Mouse (Mus musculus): ENCODE data around the gene Micall1. TPM values are rescaled to one million over a fixed set of nuclear protein-coding genes. Genes with fewer than 3 reads are reported as not detected.

The Micall1 gene
- 0.92 and 1.3 TPM in 2 replicates for polyA plus RNA-seq (2015; fragmentation: Nextera tagmentation; extraction: Ambion mirVana)

DNA sequence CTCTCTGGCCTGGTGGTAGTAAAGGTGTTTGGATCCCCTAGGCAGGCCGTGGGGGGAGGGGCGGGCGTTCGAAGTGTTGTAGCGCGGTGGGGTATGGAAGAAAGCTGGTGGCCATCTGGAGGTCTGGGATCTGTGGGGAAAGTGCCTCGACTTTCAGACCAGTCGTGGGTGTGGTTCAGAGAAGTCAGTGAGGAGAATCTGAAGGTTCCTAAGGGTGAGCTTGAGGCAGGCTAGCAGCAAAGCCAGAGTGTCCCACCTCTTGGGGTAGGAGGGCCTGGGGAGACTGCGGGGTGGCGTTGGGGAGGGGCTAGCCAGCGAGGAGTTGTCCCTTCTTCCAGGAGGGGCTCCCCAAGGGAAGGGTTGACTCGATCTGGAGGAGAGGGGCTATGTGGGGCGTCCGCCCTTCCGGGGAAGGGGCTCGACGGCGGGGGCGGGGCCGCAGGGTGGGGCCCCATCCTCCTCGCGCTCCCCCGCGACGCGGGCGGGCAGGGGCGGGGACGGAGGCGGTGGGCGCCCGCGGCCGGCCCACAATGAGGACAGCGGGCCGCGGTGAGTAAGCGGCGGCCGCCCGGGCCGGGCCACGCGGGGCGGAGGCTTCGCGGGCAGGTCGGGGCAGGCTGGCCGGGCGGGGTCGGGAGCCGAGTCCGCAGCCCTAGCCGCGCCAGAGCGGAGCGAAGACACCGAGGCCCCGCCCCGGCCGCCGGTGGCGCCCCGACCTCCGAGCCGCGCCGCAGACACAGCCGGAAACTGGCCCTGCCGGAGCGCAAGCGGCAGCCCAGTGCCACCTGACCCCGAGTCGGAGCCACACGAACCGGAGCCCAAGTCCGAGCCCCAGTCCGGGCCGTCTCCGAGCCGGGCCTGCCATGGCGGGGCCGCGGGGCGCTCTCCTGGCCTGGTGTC lies at the start of gene Micall1:
Micall1 (plus strand) TSS at position 478 of the 900 bp plus-strand sequence.
- no peak for TF ChIP-seq EP300 (IDR thresholded peaks at IDR 0.05; ENCODE audit: low read depth)
- no peak for TF ChIP-seq CTCF (IDR thresholded peaks at IDR 0.05; ENCODE audit: low read depth)
- H3K27ac ChIP-seq (ENCODE audit: low read depth) = peak within 1 kb of the TSS; percentile 82
- no peaks in the 10 kb centered on the region for H3K9me3 ChIP-seq (ENCODE audit: low read length)
- no peaks in the 10 kb centered on the region; the same call in 1 of the 2 replicates for H3K36me3 ChIP-seq (replicated peaks; ENCODE audit: insufficient read depth, low read length)
- DNase-seq = peak; percentile 80
- H3K27me3 ChIP-seq (ENCODE audit: insufficient read depth, low read length) = no peaks in the 10 kb centered on the region
- 5% methylated on average over 29 of the region's 85 CpGs for WGBS (ENCODE audit: insufficient replicate concordance)
- H3K4me1 ChIP-seq (ENCODE audit: insufficient read depth) = peaks cover 23% of the 10 kb centered on the region
- peak; percentile 82 for ATAC-seq
- H3K4me2 ChIP-seq (ENCODE audit: low read depth, low read length) = peak within 1 kb of the TSS; percentile 97
- H3K9ac ChIP-seq (replicated peaks) = peak within 1 kb of the TSS; percentile 88
- peak within 1 kb of the TSS; percentile 73 for H3K4me3 ChIP-seq (ENCODE audit: low read depth, low read length)

DNA sequence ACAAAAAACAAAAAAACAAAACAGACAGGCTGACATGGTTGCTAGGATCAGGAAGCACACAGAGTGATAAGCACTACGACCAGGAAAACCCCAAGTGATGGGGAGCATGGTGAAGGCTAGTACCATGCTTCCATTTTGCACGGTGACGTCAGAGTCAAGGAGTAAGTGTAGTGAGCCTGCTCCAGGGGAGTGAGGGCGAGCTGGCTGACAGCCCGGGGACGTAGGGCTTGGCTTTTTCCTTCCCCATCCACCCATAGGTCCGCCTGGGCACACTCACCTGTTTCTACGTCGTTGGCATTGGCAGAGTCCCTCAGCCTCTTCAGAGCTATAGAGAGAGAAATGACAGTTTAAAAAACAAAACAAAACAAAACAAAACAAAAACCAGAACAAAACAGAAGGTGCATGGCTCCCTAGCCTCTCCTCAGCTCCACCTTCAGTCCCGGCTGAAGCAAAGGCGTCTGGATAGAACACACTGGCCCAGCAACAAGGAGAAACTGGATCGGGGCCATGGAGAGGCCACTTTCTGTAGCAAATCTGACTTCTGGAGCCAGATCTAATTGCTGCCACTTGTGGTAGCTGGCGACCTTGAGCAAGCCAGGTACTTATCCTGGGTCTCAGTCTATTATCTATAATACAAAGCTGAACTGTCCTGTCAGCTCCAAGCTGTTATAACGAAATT lies 47.7 kb upstream of the Micall1 start:
- ATAC-seq (no peak), DNase-seq (no peak)
- no peak overlapping the region for H3K27ac ChIP-seq (ENCODE audit: low read depth)
- WGBS (ENCODE audit: insufficient replicate concordance) = 79% methylated on average over 14 of the region's 14 CpGs
- H3K9me3 ChIP-seq (ENCODE audit: low read length) = no peaks in the 10 kb centered on the region
- no peak for TF ChIP-seq EP300 (IDR thresholded peaks at IDR 0.05; ENCODE audit: low read depth)
- no peak for TF ChIP-seq CTCF (IDR thresholded peaks at IDR 0.05; ENCODE audit: low read depth)
- H3K9ac ChIP-seq (replicated peaks) = peak overlapping the region; percentile 93; the same call in 1 of the 2 replicates
- H3K4me1 ChIP-seq (ENCODE audit: insufficient read depth) = peaks cover 14% of the 10 kb centered on the region
- peak overlapping the region; percentile 75 for H3K4me3 ChIP-seq (ENCODE audit: low read depth, low read length)
- H3K4me2 ChIP-seq (ENCODE audit: low read depth, low read length) = peak overlapping the region; percentile 82
- no peaks in the 10 kb centered on the region for H3K27me3 ChIP-seq (ENCODE audit: insufficient read depth, low read length)
- H3K36me3 ChIP-seq (replicated peaks; ENCODE audit: insufficient read depth, low read length) = peaks cover 43% of the 10 kb centered on the region

DNA sequence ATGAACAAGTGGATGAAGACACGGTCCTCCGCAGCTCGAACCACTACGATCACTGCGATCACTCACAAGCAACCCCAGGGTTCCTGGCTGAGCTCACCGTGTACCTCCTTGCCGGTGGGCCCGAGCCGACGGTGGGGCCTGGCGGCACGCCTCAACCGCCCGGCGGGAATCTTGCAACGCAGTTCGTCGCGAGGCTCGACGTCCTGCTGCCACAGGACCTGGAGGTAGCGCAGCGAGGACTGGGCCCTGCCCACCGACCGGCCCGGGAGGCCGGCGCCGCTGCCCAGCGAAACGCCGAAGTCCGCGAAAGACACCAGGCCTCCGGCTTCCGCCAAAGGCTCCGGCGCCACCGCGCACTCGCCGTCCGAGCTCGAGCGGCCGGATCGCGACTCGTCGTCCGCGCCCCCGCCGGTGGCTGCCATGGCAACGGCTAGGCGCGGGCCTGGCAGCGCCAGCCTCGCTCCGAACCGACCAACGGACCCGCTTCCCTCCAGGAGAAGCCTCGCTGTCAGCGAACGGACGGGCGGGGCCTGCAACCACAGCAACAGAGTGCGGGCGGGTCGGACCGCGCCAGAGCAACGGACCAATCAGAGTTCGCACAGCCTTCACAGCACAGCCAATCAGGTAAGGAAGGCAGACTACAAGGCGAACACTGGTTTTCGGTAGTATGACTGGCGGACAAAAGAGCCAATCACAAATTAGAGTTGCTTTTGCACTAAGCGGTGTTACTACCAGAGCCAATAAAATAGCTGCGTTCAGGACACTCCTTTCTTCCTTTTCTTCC lies 46.1 kb upstream of the Micall1 start, which contains the start of gene Ankrd54:
Ankrd54 (minus strand) TSS at position 518 of the 784 bp plus-strand sequence.
- no peaks in the 10 kb centered on the region for H3K27me3 ChIP-seq (ENCODE audit: insufficient read depth, low read length)
- H3K9ac ChIP-seq (replicated peaks) = peak within 1 kb of the TSS; percentile 93
- under 1% methylated on average over 72 of the region's 80 CpGs for WGBS (ENCODE audit: insufficient replicate concordance)
- H3K4me2 ChIP-seq (ENCODE audit: low read depth, low read length) = peak within 1 kb of the TSS; percentile 83
- H3K4me3 ChIP-seq (ENCODE audit: low read depth, low read length) = peak within 1 kb of the TSS; percentile 75
- TF ChIP-seq EP300 (IDR thresholded peaks at IDR 0.05; ENCODE audit: low read depth) (peak; percentile 67), CTCF (IDR thresholded peaks at IDR 0.05; ENCODE audit: low read depth) (no peak)
- H3K4me1 ChIP-seq (ENCODE audit: insufficient read depth) = peaks cover 23% of the 10 kb centered on the region
- no peaks in the 10 kb centered on the region for H3K9me3 ChIP-seq (ENCODE audit: low read length)
- peak; percentile 98 for DNase-seq
- H3K27ac ChIP-seq (ENCODE audit: low read depth) = peak within 1 kb of the TSS; percentile 88
- peaks cover 32% of the 10 kb centered on the region for H3K36me3 ChIP-seq (replicated peaks; ENCODE audit: insufficient read depth, low read length)
- peak; percentile 99 for ATAC-seq

DNA sequence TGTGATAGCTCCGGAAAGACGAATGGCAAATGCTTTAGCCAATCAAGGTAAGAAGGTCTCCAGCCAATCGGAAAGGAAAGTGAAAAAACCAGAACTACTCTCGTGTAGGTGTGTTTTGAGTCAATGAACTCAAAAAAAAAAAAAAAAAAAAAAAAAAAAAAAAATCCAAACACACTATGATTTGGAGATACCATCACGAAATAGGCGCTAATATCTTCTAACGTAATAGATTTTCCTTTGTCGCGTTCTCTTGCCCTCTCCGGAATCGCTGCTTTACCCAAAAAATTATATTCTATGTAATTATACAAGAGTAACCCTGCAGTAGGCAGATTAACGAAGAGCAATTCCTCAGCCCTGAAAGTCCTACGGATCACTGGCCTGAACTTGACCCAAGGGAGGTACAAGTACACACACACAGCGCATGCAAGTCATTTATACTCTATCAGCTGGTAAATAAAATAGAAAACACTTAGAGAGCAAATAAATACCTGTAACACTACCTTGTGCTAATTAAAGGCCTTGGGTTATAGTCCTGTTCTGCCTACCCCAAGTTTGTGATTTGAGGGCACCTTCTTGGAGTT lies 45.4 kb upstream of the Micall1 start:
- no peaks in the 10 kb centered on the region for H3K9me3 ChIP-seq (ENCODE audit: low read length)
- WGBS (ENCODE audit: insufficient replicate concordance) = 9% methylated on average over 14 of the region's 14 CpGs
- no peaks in the 10 kb centered on the region for H3K27me3 ChIP-seq (ENCODE audit: insufficient read depth, low read length)
- no peak for ATAC-seq
- H3K9ac ChIP-seq (replicated peaks) = peak overlapping the region; percentile 37
- peak overlapping the region; percentile 39 for H3K4me3 ChIP-seq (ENCODE audit: low read depth, low read length)
- H3K4me2 ChIP-seq (ENCODE audit: low read depth, low read length) = peak overlapping the region; percentile 83
- H3K36me3 ChIP-seq (replicated peaks; ENCODE audit: insufficient read depth, low read length) = peaks cover 25% of the 10 kb centered on the region
- no peak for TF ChIP-seq CTCF (IDR thresholded peaks at IDR 0.05; ENCODE audit: low read depth)
- no peak; the same call in 1 of the 2 replicates for TF ChIP-seq EP300 (IDR thresholded peaks at IDR 0.05; ENCODE audit: low read depth)
- DNase-seq = no peak
- peak overlapping the region; percentile 61; the same call in 1 of the 2 replicates for H3K27ac ChIP-seq (ENCODE audit: low read depth)
- H3K4me1 ChIP-seq (ENCODE audit: insufficient read depth) = peaks cover 28% of the 10 kb centered on the region

DNA sequence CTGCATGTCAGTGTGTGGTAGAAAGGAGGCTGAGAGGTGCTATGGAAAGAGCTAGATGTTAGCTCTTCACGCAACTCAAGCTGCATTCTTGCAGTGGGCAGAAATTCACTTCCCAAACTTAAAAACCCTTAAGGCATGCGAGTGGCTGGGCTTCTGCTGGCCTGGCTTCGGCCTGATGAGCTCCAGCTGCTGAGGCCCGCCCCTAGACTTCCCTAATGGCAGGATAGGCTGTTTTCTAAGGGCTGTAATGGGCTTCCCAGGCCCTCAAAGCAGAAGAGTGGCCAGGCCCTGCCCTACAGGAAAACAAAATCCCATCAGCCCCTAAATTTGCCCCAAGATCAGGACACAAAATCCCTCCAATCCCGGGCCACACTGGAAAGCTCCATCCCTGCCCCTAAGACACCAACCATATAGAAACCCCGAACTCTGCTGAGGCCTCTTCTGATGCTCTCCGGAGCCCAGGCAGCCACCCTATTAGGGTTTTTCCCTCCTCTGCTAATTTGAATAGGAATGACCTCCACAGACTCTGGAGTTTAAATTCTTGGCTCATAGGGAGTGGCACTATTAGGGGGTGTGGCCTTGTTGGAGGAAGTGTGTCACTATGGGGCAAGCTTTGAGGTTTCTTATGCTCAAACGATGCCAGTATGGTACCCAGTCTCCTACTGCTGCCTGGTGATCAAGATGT lies 43.5 kb upstream of the Micall1 start:
- Histone ChIP-seq H3K9me3 (ENCODE audit: low read length) (no peaks in the 10 kb centered on the region), H3K4me1 (ENCODE audit: insufficient read depth) (peaks cover 32% of the 10 kb centered on the region), H3K4me3 (ENCODE audit: low read depth, low read length) (no peak overlapping the region), H3K4me2 (ENCODE audit: low read depth, low read length) (no peak overlapping the region), H3K36me3 (replicated peaks; ENCODE audit: insufficient read depth, low read length) (peaks cover 6% of the 10 kb centered on the region), H3K27ac (ENCODE audit: low read depth) (no peak overlapping the region), H3K9ac (replicated peaks) (no peak overlapping the region), H3K27me3 (ENCODE audit: insufficient read depth, low read length) (no peaks in the 10 kb centered on the region)
- no peak for ATAC-seq
- TF ChIP-seq EP300 (IDR thresholded peaks at IDR 0.05; ENCODE audit: low read depth) (no peak), CTCF (IDR thresholded peaks at IDR 0.05; ENCODE audit: low read depth) (no peak)
- DNase-seq = no peak
- WGBS (ENCODE audit: insufficient replicate concordance) = 72% methylated on average over 8 of the region's 8 CpGs
